Mouse (Mus musculus) E14TG2a.4 (cell line): Measurements from ENCODE around the gene Tmem183a.

ENCODE experiments used
- CTCF ChIP-seq: conservative IDR thresholded peaks from 2 replicates; pipeline ENCODE4 v1.5.1; 2014; ENCODE audit warnings: low read length
- NANOG ChIP-seq: IDR thresholded peaks from 2 replicates; pipeline ENCODE4 v1.6.1; 2014; ENCODE audit warnings: borderline replicate concordance, low read length, mixed read lengths
- POU5F1 ChIP-seq: IDR thresholded peaks from 2 replicates; pipeline ENCODE4 v1.6.1; 2014; ENCODE audit warnings: low read length, borderline replicate concordance

GRCm38 (mm10) chr1:134311760-134312159 lies 50.0 kb downstream of the Tmem183a start:
- TF ChIP-seq CTCF (no peak), POU5F1 (no peak), NANOG (no peak)
